Mouse (Mus musculus): ENCODE measurements at regions not wholly inside any gene's neighbourhood (a gene's known extent, or its start where the extent isn't known, plus 50 kb on each side); places are given as distances from the start of the nearest gene placed in this dataset.

- TF ChIP-seq POLR2A (IDR thresholded peaks at IDR 0.05; ENCODE audit: control insufficient read depth, low read depth, low read length) (no peak), CTCF (IDR thresholded peaks at IDR 0.05; ENCODE audit: control insufficient read depth, insufficient read depth, insufficient replicate concordance, low read depth, low read length) (no peak)
Measured at GRCm38 (mm10) chr1:184304813-184305212, 270.7 kb upstream of the 1700056E22Rik start.
